Mouse (Mus musculus) spleen, adult 2 months (tissue): ENCODE data around the gene Chchd10.

Experiments used
- CTCF ChIP-seq: fragments of 200-500 bp; IDR thresholded peaks from 2 replicates; pipeline ENCODE4 v1.5.1; 2011; ENCODE audit warnings: mild to moderate bottlenecking, inconsistent platforms; ENCODE audit not compliant: insufficient read depth, insufficient read length, insufficient replicate concordance; ENCODE audit errors: extremely low read depth
- POLR2A ChIP-seq: fragments of 200-500 bp; IDR thresholded peaks from 2 replicates; pipeline ENCODE4 v1.6.1; 2011; ENCODE audit warnings: low read depth, low read length, inconsistent platforms

DNA sequence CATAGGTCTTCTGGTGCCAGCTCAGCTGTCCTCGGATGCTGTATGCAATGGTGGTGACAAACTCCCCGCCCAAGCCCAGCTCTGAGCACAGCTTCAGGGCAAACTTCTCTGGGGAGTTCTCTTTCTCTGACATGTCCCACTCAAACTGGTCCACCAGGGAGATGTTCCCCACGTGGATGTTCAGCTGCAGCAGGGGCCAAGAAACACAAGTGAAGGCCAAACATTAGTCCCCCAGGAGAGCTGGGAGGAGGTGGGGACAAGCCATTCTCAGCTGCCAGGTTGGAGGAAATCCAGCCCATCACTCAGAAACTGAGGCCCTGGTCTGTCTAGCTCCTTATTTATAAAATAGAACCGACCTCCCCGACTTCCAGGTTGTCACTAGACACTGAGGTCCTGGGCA is 28.5 kb upstream of the Chchd10 start:
- TF ChIP-seq CTCF (no peak), POLR2A (no peak)
